ENCODE assay signal across 15 mouse cellular contexts in the genomic region with DNA sequence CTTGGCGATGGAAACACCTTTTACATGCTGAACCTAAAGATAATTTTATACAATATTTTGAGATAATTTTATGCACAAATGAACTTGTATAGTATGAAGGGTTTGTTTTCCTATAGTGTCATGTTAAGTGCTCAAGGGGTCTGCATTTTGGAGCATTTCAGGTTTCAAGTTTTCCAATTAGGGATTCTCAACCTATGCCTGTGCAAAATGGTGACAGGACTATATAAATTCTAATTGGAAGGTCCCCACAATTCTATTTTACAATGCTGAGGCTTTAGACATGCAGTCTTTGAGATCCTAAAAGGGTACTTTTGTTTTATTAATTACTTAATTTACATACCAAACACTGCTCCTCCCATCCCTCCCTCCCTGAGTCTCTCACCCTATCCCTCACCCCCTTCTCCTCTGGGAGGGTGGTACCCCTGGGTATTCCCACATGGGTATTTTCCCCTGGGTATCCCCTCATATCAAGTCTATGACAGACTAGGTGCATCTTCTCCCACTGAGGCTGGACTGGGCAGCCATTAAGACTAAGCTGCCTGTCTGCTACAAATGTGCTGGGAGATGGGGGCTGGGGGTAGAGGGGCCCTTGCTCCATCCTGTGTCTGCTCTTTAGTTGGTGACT.
"Had no signal": no experiment of that assay in that cellular context is flagged by ENCODE, and none has a peak within 500 bp of the region (broad histone marks: within the 10 kb centered on the region; RNA-seq: fewer than 3 reads in every experiment).

No protein-coding gene starts in this region.

- ATAC-seq: midbrain, embryonic 15.5 days had no signal

- H3K9me3 ChIP-seq: liver, embryonic 13.5 days; midbrain, embryonic 15.5 days; neural tube, embryonic 13.5 days had no signal

- H3K4me2 ChIP-seq: liver, embryonic 13.5 days; midbrain, embryonic 11.5 days; midbrain, embryonic 15.5 days; neural tube, embryonic 13.5 days had no signal

- H3K4me1 ChIP-seq: liver, embryonic 13.5 days; midbrain, embryonic 15.5 days had no signal

- H3K36me3 ChIP-seq: liver, embryonic 13.5 days; midbrain, embryonic 15.5 days; neural tube, embryonic 13.5 days had no signal

- H3K27ac ChIP-seq: kidney, postnatal 0 days; layer of hippocampus, adult 2 months; left cerebral cortex, adult 2 months; liver, embryonic 13.5 days; midbrain, embryonic 15.5 days; neural tube, embryonic 13.5 days had no signal

- H3K9ac ChIP-seq: liver, embryonic 13.5 days; midbrain, embryonic 15.5 days; neural tube, embryonic 13.5 days had no signal

- H3K4me3 ChIP-seq: layer of hippocampus, adult 2 months; left cerebral cortex, adult 2 months; liver, embryonic 13.5 days; midbrain, embryonic 15.5 days; myocyte; neural tube, embryonic 13.5 days had no signal

- H3K27me3 ChIP-seq: liver, embryonic 13.5 days; midbrain, embryonic 15.5 days; neural tube, embryonic 13.5 days had no signal

- DNase-seq: kidney, postnatal 25 days; layer of hippocampus, adult 9-11 months; liver, embryonic 13.5 days; lung, adult 2 months; lung, postnatal 14 days; lung, postnatal 4 days; thymus, adult 18-20 months; thymus, postnatal 36 days had no signal
